8 mouse cellular contexts compared by ENCODE assay signal in the genomic region with DNA sequence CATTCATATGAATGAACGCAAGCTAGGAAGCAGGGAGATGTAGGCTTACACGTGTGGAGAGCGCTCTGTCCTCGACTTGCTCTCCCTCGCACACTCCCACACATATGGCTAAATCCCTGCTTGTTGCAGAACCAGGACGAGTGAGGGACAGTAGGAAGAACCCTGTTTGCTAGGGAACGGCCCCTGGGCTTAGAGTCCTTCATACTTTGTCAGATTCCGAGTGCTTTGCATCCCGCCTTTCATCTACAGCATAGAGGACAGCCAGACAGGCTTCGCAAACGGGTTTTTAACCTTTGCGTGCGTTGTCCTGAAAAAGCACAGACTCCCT. TPM values are rescaled to one million over a fixed set of nuclear protein-coding genes. Genes with fewer than 3 reads are reported as not detected.
A peak's percentile ranks its signal among the peaks of the same experiment; 100 is the strongest.
DNase-seq lines count a peak whose midpoint lies in the region; ATAC-seq lines count a peak whose summit lies in the region.

TSS of gene Gabra1 (minus strand) at position 106 of the 328 bp plus-strand sequence.

- H3K27ac ChIP-seq in forebrain, embryonic 13.5 days = peak within 1 kb of the TSS; percentile 48; the same call in 1 of the 2 replicates
- H3K27ac ChIP-seq in midbrain, embryonic 14.5 days (replicated peaks; ENCODE audit: low read depth, low read length) = peak within 1 kb of the TSS; percentile 90

- ATAC-seq in forebrain, embryonic 13.5 days = peak; percentile 74
- peak; percentile 64 for ATAC-seq in midbrain, embryonic 14.5 days (ENCODE audit: low FRiP score, low TSS enrichment)

- 2% methylated on average over 13 of the region's 13 CpGs for WGBS in forebrain, embryonic 13.5 days
- 1% methylated on average over 13 of the region's 13 CpGs for WGBS in midbrain, embryonic 14.5 days

- peak within 1 kb of the TSS; percentile 78 for H3K4me2 ChIP-seq in forebrain, embryonic 13.5 days
- H3K4me2 ChIP-seq in midbrain, embryonic 14.5 days (ENCODE audit: low read length) = peak within 1 kb of the TSS; percentile 93

- H3K4me3 ChIP-seq in forebrain, embryonic 13.5 days = peak within 1 kb of the TSS; percentile 59
- H3K4me3 ChIP-seq in midbrain, embryonic 14.5 days (replicated peaks; ENCODE audit: low read depth, low read length) = peak within 1 kb of the TSS; percentile 60

- H3K9me3 ChIP-seq in forebrain, embryonic 13.5 days (replicated peaks) = no peaks in the 10 kb centered on the region
- H3K9me3 ChIP-seq in midbrain, embryonic 14.5 days (ENCODE audit: control insufficient read depth, low read length) = no peaks in the 10 kb centered on the region

- peak; percentile 72 for DNase-seq in heart, adult 11 months
- no peak for DNase-seq in heart, adult 9 months (ENCODE audit: low spot score in 2 of 2)
- DNase-seq in brain, adult 2 months (ENCODE audit: low read depth, low spot score) = peak; percentile 91
- peak; percentile 23 to 24 for DNase-seq in layer of hippocampus, postnatal 25 days (ENCODE audit: extremely low spot score in 1 of 2, low spot score in 1 of 2)
- DNase-seq in midbrain, embryonic 14.5 days = peak; percentile 75
- DNase-seq in adipocyte (ENCODE audit: low spot score) = no peak
- DNase-seq in ovary, adult 18-20 months (ENCODE audit: low spot score) = no peak

- peaks cover 11% of the 10 kb centered on the region; the same call in 1 of the 2 replicates for H3K27me3 ChIP-seq in forebrain, embryonic 13.5 days
- no peaks in the 10 kb centered on the region for H3K27me3 ChIP-seq in midbrain, embryonic 14.5 days (ENCODE audit: control insufficient read depth, insufficient read depth, low read length)

- H3K9ac ChIP-seq in forebrain, embryonic 13.5 days = peak within 1 kb of the TSS; percentile 79
- H3K9ac ChIP-seq in midbrain, embryonic 14.5 days (replicated peaks; ENCODE audit: low read length) = peak within 1 kb of the TSS; percentile 81

- peaks cover 6% of the 10 kb centered on the region; the same call in 1 of the 2 replicates for H3K4me1 ChIP-seq in forebrain, embryonic 13.5 days
- no peaks in the 10 kb centered on the region; the same call in 1 of the 2 replicates for H3K4me1 ChIP-seq in midbrain, embryonic 14.5 days (ENCODE audit: control insufficient read depth, insufficient read depth, low read length)

- H3K36me3 ChIP-seq in forebrain, embryonic 13.5 days (ENCODE audit: poor library complexity, severe bottlenecking) = no peaks in the 10 kb centered on the region
- no peaks in the 10 kb centered on the region for H3K36me3 ChIP-seq in midbrain, embryonic 14.5 days (ENCODE audit: control insufficient read depth, insufficient read depth, low read length)

RNA-seq across cellular contexts. Expression of gene Gabra1, which starts in this region (rescaled TPM):
- 2.7 and 6.3 TPM in 2 replicates for polyA plus RNA-seq in forebrain, embryonic 13.5 days (2015; fragmentation: Nextera tagmentation; extraction: Ambion mirVana)
- 100 to 1,000 TPM; 403 to 405 TPM for total RNA-seq in layer of hippocampus, postnatal 25 days (2021)
- 48.8 and 49.1 TPM in 2 replicates for polyA plus RNA-seq in midbrain, embryonic 14.5 days (2014; fragmentation: Nextera tagmentation; extraction: Ambion mirVana)

Comparison
In these comparisons a context has a peak if more than half of its experiments do, and no peak if none do; other contexts are left out.
1. DNase-seq: peak in heart, adult 11 months (single experiment), brain, adult 2 months (single experiment), layer of hippocampus, postnatal 25 days (2 of 2) and midbrain, embryonic 14.5 days (single experiment); none in heart, adult 9 months (0 of 2), adipocyte (single experiment) and ovary, adult 18-20 months (single experiment).